Mouse (Mus musculus): ENCODE results near the gene Tcfl5.

The Tcfl5 gene

DNA sequence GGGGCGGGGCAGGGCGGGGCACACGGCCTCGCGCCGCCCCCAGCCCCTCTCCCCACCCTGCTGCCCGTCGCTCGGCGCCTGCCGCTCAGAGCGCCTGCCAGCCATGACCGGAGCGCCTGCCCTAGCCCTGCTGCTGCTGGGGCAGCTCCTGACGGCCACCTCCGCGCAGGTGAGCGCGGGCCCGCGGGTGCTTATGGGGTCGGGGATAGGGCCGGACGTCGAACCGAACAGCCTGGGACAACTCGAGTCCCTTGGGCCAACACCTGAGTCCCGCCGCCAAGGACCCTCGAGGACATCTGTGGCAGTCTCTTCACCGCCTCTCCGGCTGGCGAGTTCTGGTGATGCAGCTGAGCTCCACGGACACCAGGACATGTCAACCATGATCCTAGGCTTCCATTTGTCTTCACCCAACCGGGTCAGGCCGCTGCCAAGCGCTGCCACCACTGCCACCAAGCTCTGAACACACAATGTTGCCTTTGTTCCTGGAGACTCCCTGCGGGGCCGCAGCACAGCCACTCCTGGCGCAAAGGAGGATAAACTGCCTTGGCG, 44.3 kb downstream of the Tcfl5 start:
- DNase-seq (ENCODE audit: low spot score in 2 of 2) = no peak

DNA sequence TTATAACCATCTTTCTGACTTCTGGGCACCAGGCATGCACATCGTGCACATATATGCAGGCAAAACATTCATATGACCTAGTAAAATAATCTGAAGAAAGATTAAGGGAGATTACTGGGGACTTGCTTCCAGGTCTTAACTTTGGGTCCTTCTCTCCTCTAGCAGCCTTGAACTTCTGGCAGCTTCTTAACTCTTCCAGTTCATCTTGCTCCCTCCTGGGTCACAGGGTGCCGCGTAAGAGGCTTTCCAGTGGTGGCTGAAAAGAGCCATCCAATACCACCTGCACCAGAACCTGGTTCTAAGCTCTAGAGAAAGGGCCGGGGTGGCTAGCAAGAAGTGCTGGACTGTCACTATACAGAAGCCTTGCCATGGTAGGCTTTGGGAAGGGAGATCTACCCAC, 45.0 kb downstream of the Tcfl5 start, which contains the start of gene Col9a3:
TSS of gene Col9a3 (plus strand) at position 301 of the 400 bp plus-strand sequence.
- no peak for DNase-seq (ENCODE audit: low spot score in 2 of 2)

DNA sequence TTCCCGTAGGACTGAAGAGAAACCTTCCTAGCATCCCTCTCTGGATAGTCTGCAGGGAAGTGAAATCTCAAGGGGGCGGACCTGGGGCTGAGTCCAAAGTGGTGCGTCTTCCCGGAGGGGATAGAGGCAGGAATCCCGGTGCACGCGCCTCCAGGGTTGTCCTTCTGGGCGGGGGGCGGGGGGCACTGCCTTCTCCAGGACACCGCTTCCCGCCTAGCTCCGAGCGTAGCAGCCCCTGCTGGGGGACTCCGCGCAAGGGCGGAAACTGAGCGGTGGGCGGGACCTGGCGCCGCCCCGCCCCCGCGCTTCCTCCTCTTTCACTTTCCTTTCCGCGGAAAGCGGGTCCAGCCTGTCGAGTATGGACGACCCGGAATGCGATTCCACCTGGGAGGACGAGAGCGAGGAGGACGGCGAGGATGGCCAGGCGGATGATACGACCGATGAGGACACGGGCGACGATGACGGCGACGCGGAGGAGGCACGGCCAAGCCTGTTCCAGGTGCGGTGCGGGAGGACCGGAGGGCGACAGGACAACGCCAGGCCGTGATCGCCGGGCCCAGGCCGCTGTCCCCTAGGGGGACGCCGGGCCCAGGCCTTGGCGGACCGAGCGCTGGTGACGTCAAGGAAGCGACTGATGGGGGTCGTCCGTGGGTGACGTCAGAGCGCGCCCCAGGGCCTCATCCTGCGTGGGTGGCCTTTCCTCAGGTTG, 53.2 kb downstream of the Tcfl5 start, which contains the start of gene Ogfr:
TSS of gene Ogfr (plus strand) at position 123 of the 709 bp plus-strand sequence.
- DNase-seq (ENCODE audit: low spot score in 2 of 2) = peak; percentile 63 to 75

DNA sequence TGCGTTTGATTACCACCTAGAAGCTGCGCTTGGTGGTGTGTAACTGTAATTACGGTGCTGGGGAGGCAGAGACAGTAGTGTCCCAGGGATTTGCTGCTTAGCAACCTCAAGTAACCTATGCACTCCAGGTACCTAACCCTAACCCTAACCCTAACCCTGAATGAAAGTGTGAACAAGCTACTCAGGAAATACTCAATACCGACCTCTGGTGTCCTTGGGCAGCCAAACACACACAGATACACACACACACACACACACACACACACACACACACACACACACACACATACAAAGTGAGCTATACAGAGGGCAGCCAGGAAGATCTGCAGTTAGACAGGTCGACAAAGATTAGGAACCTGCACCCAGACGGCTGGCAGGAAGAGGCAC, 53.8 kb downstream of the Tcfl5 start:
- no peak for DNase-seq (ENCODE audit: low spot score in 2 of 2)

DNA sequence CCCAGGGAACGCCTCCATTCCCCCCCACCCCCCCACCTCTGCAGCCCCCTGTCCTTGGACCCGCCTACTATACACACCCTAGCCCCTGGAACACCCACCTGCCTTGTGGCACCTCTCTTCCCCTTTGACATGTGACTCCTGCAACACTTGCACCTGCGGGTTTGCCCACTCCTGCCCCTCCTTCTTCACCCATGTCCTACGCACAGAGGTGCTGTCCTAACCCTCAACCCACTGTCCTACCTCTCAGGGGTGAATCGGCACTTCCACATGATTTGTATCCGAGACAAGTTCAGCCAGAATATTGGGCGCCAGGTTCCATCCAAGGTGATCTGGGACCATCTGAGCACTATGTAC, 59.4 kb downstream of the Tcfl5 start:
- DNase-seq (ENCODE audit: low spot score in 2 of 2) = peak in 1 of 2 experiments; percentile 11

DNA sequence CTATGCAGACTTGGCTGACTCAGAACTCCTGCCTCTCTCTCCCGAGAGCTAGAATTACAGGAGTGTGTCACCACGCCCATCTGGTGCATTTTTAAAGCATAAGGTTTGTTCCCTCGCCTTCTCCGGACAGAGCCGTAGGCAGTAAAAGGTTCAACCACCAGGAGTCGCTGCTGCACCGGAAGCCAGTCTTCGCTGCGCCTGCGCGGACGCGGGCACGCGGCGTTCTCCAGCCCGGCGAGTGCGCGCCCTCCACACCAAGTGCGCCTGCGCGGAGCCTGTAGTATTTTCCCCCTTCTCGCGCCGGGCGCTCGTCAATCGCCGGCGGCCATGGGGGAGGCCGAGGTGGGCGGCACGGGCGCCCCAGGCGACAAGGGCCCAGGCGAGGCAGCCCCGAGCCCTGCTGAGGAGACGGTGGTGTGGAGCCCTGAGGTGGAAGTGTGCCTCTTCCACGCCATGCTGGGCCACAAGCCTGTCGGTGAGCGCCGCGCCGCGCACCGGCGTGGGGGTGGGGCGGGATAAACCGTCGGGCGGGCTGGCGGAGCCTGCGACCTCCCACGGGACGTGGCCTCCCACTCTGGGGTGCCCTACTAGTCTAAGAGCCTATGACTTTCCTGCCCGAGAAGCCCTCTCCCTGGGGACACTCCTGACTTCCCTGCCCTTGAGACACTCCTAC, 59.9 kb downstream of the Tcfl5 start:
- DNase-seq (ENCODE audit: low spot score in 2 of 2) = peak; percentile 97 to 99

DNA sequence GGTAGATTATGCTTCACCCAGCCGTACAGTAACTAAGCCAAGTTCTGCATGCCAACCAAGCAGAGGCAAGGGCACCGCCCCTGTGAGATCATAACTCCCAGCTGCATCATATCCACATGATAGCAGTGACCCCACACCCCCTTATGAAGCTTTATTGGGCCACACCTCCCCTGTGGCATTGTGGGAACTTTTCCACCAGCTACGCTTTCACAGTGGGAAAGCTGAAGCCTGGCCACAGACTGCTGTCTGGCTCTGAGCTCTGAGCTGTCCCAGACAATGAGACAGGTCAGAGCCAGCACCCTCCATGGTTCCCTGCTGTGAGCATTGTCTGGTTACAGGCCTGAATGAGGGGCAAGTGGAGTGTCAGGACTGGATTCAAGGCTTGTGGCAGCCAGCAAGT, 61.5 kb downstream of the Tcfl5 start, which contains the start of gene Mrgbp:
TSS of gene Mrgbp (plus strand) at position 303 of the 400 bp plus-strand sequence.
- no peak for DNase-seq (ENCODE audit: low spot score in 2 of 2)

DNA sequence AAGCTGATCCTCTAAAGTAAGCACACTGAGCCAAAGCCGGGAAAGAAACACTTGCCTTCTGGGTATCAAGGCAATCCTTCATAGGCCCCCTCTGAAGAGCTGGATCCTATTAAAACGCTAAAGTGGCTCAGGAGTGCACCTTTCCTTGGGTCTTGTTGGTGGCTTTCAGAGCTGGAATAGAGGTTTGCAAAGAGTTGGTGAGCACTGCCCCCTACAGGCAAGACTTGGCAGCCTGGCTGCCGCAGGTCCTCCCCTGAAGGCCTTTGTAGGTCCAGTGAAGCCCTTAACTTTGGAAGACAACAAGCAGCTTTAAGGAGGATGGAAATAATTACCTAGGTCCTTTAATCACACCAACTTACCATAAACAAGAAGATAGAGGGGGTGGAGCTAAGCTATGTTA, 63.8 kb downstream of the Tcfl5 start:
- DNase-seq (ENCODE audit: low spot score in 2 of 2) = peak in 1 of 2 experiments; percentile 61

DNA sequence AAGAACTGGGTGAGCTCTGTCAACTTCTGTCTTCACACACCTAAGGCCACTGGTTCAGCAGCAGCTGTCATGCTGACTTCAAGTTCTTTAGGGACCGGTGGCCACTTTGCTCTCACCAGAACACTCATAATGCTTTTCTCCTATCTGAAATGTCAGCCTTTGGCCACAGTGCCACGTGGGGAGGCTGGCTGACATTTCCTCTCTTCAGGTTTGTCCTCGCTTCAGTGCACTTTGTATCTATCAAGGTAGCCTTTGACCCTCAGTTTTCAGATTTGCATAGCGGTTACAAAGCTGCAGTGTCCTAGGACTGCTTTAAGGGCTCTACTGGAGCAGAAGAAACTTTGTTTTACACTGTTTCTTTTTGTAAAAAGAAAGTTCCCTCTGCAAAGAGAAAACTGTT, 66.0 kb downstream of the Tcfl5 start:
- no peak for DNase-seq (ENCODE audit: low spot score in 2 of 2)

Measured in spleen, postnatal 14 days (tissue).